7 mouse cellular contexts compared by ENCODE assay signal in genomic region chr5:138170936-138171561, GRCm38 (mm10). TPM values are rescaled to one million over a fixed set of nuclear protein-coding genes. Genes with fewer than 3 reads are reported as not detected.
DNase-seq lines count a peak whose midpoint lies in the region; ATAC-seq and TF ChIP-seq lines count a peak whose summit lies in the region.

No protein-coding gene starts in this region.

- under 1% methylated on average over 47 of the region's 47 CpGs for WGBS in intestine, postnatal 0 days
- WGBS in midbrain, embryonic 12.5 days: under 1% methylated on average over 47 of the region's 47 CpGs
- under 1% methylated on average over 47 of the region's 47 CpGs for WGBS in small intestine, adult 2 months

- H3K4me3 ChIP-seq in intestine, postnatal 0 days (ENCODE audit: low read depth, low read length): peak overlapping the region; percentile 67
- peak overlapping the region; percentile 80 for H3K4me3 ChIP-seq in midbrain, embryonic 12.5 days
- peak overlapping the region; percentile 69 for H3K4me3 ChIP-seq in small intestine, adult 2 months (ENCODE audit: low read depth, low read length)

- H3K36me3 ChIP-seq in intestine, postnatal 0 days (ENCODE audit: control insufficient read depth, insufficient read depth): peaks cover 47% of the 10 kb centered on the region
- peaks cover 61% of the 10 kb centered on the region for H3K36me3 ChIP-seq in midbrain, embryonic 12.5 days
- H3K36me3 ChIP-seq in small intestine, adult 2 months (ENCODE audit: control insufficient read depth, insufficient read depth, low read length): peaks cover 35% of the 10 kb centered on the region

- intact Hi-C loops in left cerebral cortex, postnatal 4 days (cut with DNase I): no loop called here

- peak overlapping the region; percentile 58 for H3K9ac ChIP-seq in intestine, postnatal 0 days (ENCODE audit: low read depth, low read length)
- H3K9ac ChIP-seq in midbrain, embryonic 12.5 days (replicated peaks): peak overlapping the region; percentile 80

- H3K4me1 ChIP-seq in intestine, postnatal 0 days (replicated peaks; ENCODE audit: control insufficient read depth, insufficient read depth, low read length): 0 out of 2 replicates have a peak, but pooled peaks cover 10% of the 10 kb centered on the region
- H3K4me1 ChIP-seq in midbrain, embryonic 12.5 days: peaks cover 23% of the 10 kb centered on the region
- peaks cover 7% of the 10 kb centered on the region; the same call in 1 of the 2 replicates for H3K4me1 ChIP-seq in small intestine, adult 2 months (ENCODE audit: control insufficient read depth, insufficient read depth, insufficient read length, low read length)

- peak; percentile 47 for TF ChIP-seq CTCF in intestine, postnatal 0 days (IDR thresholded peaks at IDR 0.05; ENCODE audit: low read depth)
- no peak for TF ChIP-seq CTCF in small intestine, adult 2 months (IDR thresholded peaks at IDR 0.05; ENCODE audit: extremely low read depth, insufficient read length, insufficient replicate concordance, low read depth, low read length)

- peak; percentile 88 for ATAC-seq in intestine, postnatal 0 days
- ATAC-seq in midbrain, embryonic 12.5 days (ENCODE audit: low FRiP score, low read depth): peak; percentile 89

- DNase-seq in adrenal gland, adult 8-10 months: peak; percentile 96
- DNase-seq in embryo, embryonic 9.5 days (ENCODE audit: extremely low spot score): peak; percentile 97
- DNase-seq in gastrocnemius, postnatal 4 days (ENCODE audit: low spot score in 2 of 2): peak; percentile 96 to 98
- peak; percentile 98 for DNase-seq in left cerebral cortex, postnatal 4 days

- H3K27ac ChIP-seq in intestine, postnatal 0 days (ENCODE audit: low read depth, low read length): peak overlapping the region; percentile 84
- H3K27ac ChIP-seq in midbrain, embryonic 12.5 days (replicated peaks): peak overlapping the region; percentile 92
- peak overlapping the region; percentile 65 for H3K27ac ChIP-seq in small intestine, adult 2 months (ENCODE audit: insufficient read depth, low read depth, low read length)

- H3K9me3 ChIP-seq in intestine, postnatal 0 days (ENCODE audit: control insufficient read depth): no peaks in the 10 kb centered on the region
- no peaks in the 10 kb centered on the region for H3K9me3 ChIP-seq in midbrain, embryonic 12.5 days

- TF ChIP-seq POLR2A in small intestine, adult 2 months (IDR thresholded peaks at IDR 0.05; ENCODE audit: low read depth, low read length): 0 out of 2 replicates have a peak, but pooled peaks have one; percentile 28

- peak overlapping the region; percentile 99 for H3K4me2 ChIP-seq in intestine, postnatal 0 days (replicated peaks; ENCODE audit: low read depth)
- H3K4me2 ChIP-seq in midbrain, embryonic 12.5 days (replicated peaks): peak overlapping the region; percentile 90

- H3K27me3 ChIP-seq in intestine, postnatal 0 days (replicated peaks; ENCODE audit: control insufficient read depth, insufficient read depth, low read length): no peaks in the 10 kb centered on the region
- no peaks in the 10 kb centered on the region for H3K27me3 ChIP-seq in midbrain, embryonic 12.5 days
- H3K27me3 ChIP-seq in small intestine, adult 2 months (ENCODE audit: control insufficient read depth, insufficient read depth, low read length): no peaks in the 10 kb centered on the region

RNA-seq across cellular contexts. Expression of gene Ap4m1, which starts 0.8 kb away (rescaled TPM):
- total RNA-seq in adrenal gland, adult 8-10 months (2022): 10 to 100 TPM; 19.5 to 34.6 (median 27.6) TPM
- total RNA-seq in gastrocnemius, postnatal 4 days (2021): 10 to 100 TPM; 22.1 to 24.1 TPM
- 4.8 and 5.5 TPM in 2 replicates for polyA plus RNA-seq in intestine, postnatal 0 days (2015; fragmentation: Nextera tagmentation; extraction: Ambion mirVana)
- 10 to 100 TPM; 33.2 to 37.3 TPM for total RNA-seq in left cerebral cortex, postnatal 4 days (2021)
- 27.9 and 28.2 TPM in 2 replicates for polyA plus RNA-seq in midbrain, embryonic 12.5 days (2016; fragmentation: Nextera tagmentation; extraction: Ambion mirVana)
- polyA plus RNA-seq in small intestine, adult 2 months (2012; rRNA removed): 11.0 and 18.3 TPM in 2 replicates

RNA-seq across cellular contexts. Expression of gene Mcm7, which starts 1.2 kb away (rescaled TPM):
- total RNA-seq in adrenal gland, adult 8-10 months (2022): 10 to 100 TPM; 26.2 to 40.7 (median 32.4) TPM
- 10 to 100 TPM; 48.6 to 51.9 TPM for total RNA-seq in gastrocnemius, postnatal 4 days (2021)
- polyA plus RNA-seq in intestine, postnatal 0 days (2015; fragmentation: Nextera tagmentation; extraction: Ambion mirVana): 35.9 and 39.1 TPM in 2 replicates
- total RNA-seq in left cerebral cortex, postnatal 4 days (2021): 10 to 100 TPM; 34.9 to 37.6 TPM
- 250 and 269 TPM in 2 replicates for polyA plus RNA-seq in midbrain, embryonic 12.5 days (2016; fragmentation: Nextera tagmentation; extraction: Ambion mirVana)
- 10.8 and 25.2 TPM in 2 replicates for polyA plus RNA-seq in small intestine, adult 2 months (2012; rRNA removed)

RNA-seq across cellular contexts. Expression of gene Cops6, which starts 10.2 kb away (rescaled TPM):
- 100 to 1,000 TPM; 123 to 142 (median 139) TPM for total RNA-seq in adrenal gland, adult 8-10 months (2022)
- 100 to 1,000 TPM; 141 to 142 TPM for total RNA-seq in gastrocnemius, postnatal 4 days (2021)
- 154 and 161 TPM in 2 replicates for polyA plus RNA-seq in intestine, postnatal 0 days (2015; fragmentation: Nextera tagmentation; extraction: Ambion mirVana)
- 100 to 1,000 TPM; 126 to 131 TPM for total RNA-seq in left cerebral cortex, postnatal 4 days (2021)
- polyA plus RNA-seq in midbrain, embryonic 12.5 days (2016; fragmentation: Nextera tagmentation; extraction: Ambion mirVana): 280 and 295 TPM in 2 replicates
- 32.7 and 61.2 TPM in 2 replicates for polyA plus RNA-seq in small intestine, adult 2 months (2012; rRNA removed)

RNA-seq across cellular contexts. Expression of gene Zfp113, which starts 15.5 kb away (rescaled TPM):
- 10 to 100 TPM; 12.9 to 18.5 (median 16.1) TPM for total RNA-seq in adrenal gland, adult 8-10 months (2022)
- 10 to 100 TPM in 1 of 2 experiments, 1 to 10 TPM in 1; 9.9 to 10.3 TPM for total RNA-seq in gastrocnemius, postnatal 4 days (2021)
- polyA plus RNA-seq in intestine, postnatal 0 days (2015; fragmentation: Nextera tagmentation; extraction: Ambion mirVana): 4.5 and 6.1 TPM in 2 replicates
- total RNA-seq in left cerebral cortex, postnatal 4 days (2021): 10 to 100 TPM; 13.1 to 13.2 TPM
- polyA plus RNA-seq in midbrain, embryonic 12.5 days (2016; fragmentation: Nextera tagmentation; extraction: Ambion mirVana): 46.3 and 47.0 TPM in 2 replicates
- 0.28 and 0.81 TPM in 2 replicates for polyA plus RNA-seq in small intestine, adult 2 months (2012; rRNA removed)

RNA-seq across cellular contexts. Expression of gene Taf6, which starts 16.2 kb away (rescaled TPM):
- total RNA-seq in adrenal gland, adult 8-10 months (2022): 10 to 100 TPM; 42.4 to 62.7 (median 51.4) TPM
- total RNA-seq in gastrocnemius, postnatal 4 days (2021): 10 to 100 TPM; 31.0 to 33.6 TPM
- polyA plus RNA-seq in intestine, postnatal 0 days (2015; fragmentation: Nextera tagmentation; extraction: Ambion mirVana): 21.8 and 23.5 TPM in 2 replicates
- total RNA-seq in left cerebral cortex, postnatal 4 days (2021): 10 to 100 TPM; 28.6 to 30.7 TPM
- polyA plus RNA-seq in midbrain, embryonic 12.5 days (2016; fragmentation: Nextera tagmentation; extraction: Ambion mirVana): 121 and 129 TPM in 2 replicates
- 25.5 and 46.4 TPM in 2 replicates for polyA plus RNA-seq in small intestine, adult 2 months (2012; rRNA removed)

Comparison
In these comparisons a context has a peak if more than half of its experiments do, and no peak if none do; other contexts are left out.
1. Peak in every context shown above with its lines: DNase-seq, ATAC-seq, H3K4me3 ChIP-seq and H3K27ac ChIP-seq.